Mouse (Mus musculus) megakaryocyte, embryonic 14.5 days (primary cell): ENCODE data around the gene Cdk9.

ENCODE experiments used
- FLI1 ChIP-seq: IDR thresholded peaks from 2 replicates; pipeline ENCODE4 v1.6.1; 2012; ENCODE audit warnings: low read length, inconsistent platforms, mixed read lengths
- GATA1 ChIP-seq: IDR thresholded peaks from 3 replicates; pipeline ENCODE4 v1.6.1; 2012; ENCODE audit warnings: mixed read lengths, low read length, inconsistent platforms, borderline replicate concordance

GRCm38 (mm10) chr2:32711301-32712056 lies 1.4 kb downstream of the Cdk9 start:
- TF ChIP-seq FLI1 (no peak), GATA1 (no peak)
